Mouse (Mus musculus): ENCODE results near the gene Lrrc26. TPM values are rescaled to one million over a fixed set of nuclear protein-coding genes. Genes with fewer than 3 reads are reported as not detected.
A peak's percentile ranks its signal among the peaks of the same experiment; 100 is the strongest.

Gene Lrrc26
- polyA plus RNA-seq (2012; ENCODE audit: insufficient read depth, insufficient read length, low replicate concordance, missing spikeins) = not detected in 2 replicates

- Histone ChIP-seq H3K4me3 (ENCODE audit: insufficient read depth, low read depth, low read length) (peak within 1 kb of the TSS; percentile 14; the same call in 1 of the 2 replicates), H3K27ac (ENCODE audit: insufficient read depth, low read depth, low read length) (peak within 1 kb of the TSS; percentile 29; the same call in 1 of the 2 replicates), H3K4me1 (ENCODE audit: control insufficient read depth, insufficient read depth, low read length) (peaks cover 72% of the 10 kb centered on the region)
- WGBS = 8% methylated on average over 11 of the region's 11 CpGs
- TF ChIP-seq POLR2A (IDR thresholded peaks at IDR 0.05; ENCODE audit: insufficient read depth, low read depth, low read length) (no peak), CTCF (IDR thresholded peaks at IDR 0.05; ENCODE audit: insufficient read depth, low read depth, low read length) (no peak)
Observed at GRCm38 (mm10) chr2:25289651-25290050, at the start of gene Lrrc26. Gene Lrrc26 (plus strand): TSS chr2:25289915.

DNA sequence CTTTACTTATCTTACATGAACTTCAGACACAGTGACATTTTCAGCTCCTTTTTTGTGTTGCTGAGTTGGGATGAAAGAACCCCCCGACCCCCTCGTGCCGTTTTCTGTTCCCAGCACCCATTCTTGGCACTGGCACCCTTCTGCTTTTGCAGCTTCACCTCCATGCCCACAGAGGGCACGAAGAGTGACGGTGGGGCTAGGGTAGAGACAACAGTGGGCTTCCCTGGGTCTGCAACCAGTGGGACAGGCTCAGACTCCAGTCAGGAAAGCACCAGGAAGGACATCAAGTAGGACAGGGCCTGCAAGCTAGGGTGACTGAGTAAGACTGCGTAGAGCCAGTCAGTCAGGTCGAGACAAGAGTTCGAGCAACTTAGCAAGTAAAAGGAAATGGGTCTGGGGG lies 49.4 kb upstream of the Lrrc26 start:
- H3K4me1 ChIP-seq (ENCODE audit: control insufficient read depth, insufficient read depth, low read length) = peaks cover 26% of the 10 kb centered on the region
- 52% methylated on average over 8 of the region's 8 CpGs for WGBS
- TF ChIP-seq POLR2A (IDR thresholded peaks at IDR 0.05; ENCODE audit: insufficient read depth, low read depth, low read length) (no peak), CTCF (IDR thresholded peaks at IDR 0.05; ENCODE audit: insufficient read depth, low read depth, low read length) (no peak)
- no peak overlapping the region for H3K27ac ChIP-seq (ENCODE audit: insufficient read depth, low read depth, low read length)
- peak overlapping the region; percentile 89; the same call in 1 of the 2 replicates for H3K4me3 ChIP-seq (ENCODE audit: insufficient read depth, low read depth, low read length)

- Histone ChIP-seq H3K4me3 (ENCODE audit: insufficient read depth, low read depth, low read length) (peak overlapping the region; percentile 89), H3K27ac (ENCODE audit: insufficient read depth, low read depth, low read length) (no peak overlapping the region), H3K4me1 (ENCODE audit: control insufficient read depth, insufficient read depth, low read length) (peaks cover 26% of the 10 kb centered on the region)
- 0 out of 2 replicates have a peak, but pooled peaks have one; percentile 17 for TF ChIP-seq POLR2A (IDR thresholded peaks at IDR 0.05; ENCODE audit: insufficient read depth, low read depth, low read length)
- TF ChIP-seq CTCF (IDR thresholded peaks at IDR 0.05; ENCODE audit: insufficient read depth, low read depth, low read length) = no peak
- WGBS = under 1% methylated on average over 29 of the region's 29 CpGs
Observed at GRCm38 (mm10) chr2:25240723-25241437, 48.8 kb upstream of the Lrrc26 start.

GRCm38 (mm10) chr2:25241438-25241775 lies 48.3 kb upstream of the Lrrc26 start:
- no peak for TF ChIP-seq POLR2A (IDR thresholded peaks at IDR 0.05; ENCODE audit: insufficient read depth, low read depth, low read length)
- TF ChIP-seq CTCF (IDR thresholded peaks at IDR 0.05; ENCODE audit: insufficient read depth, low read depth, low read length) = no peak
- Histone ChIP-seq H3K27ac (ENCODE audit: insufficient read depth, low read depth, low read length) (no peak overlapping the region), H3K4me3 (ENCODE audit: insufficient read depth, low read depth, low read length) (peak overlapping the region; percentile 89), H3K4me1 (ENCODE audit: control insufficient read depth, insufficient read depth, low read length) (peaks cover 26% of the 10 kb centered on the region)
- 19% methylated on average over 6 of the region's 6 CpGs for WGBS

DNA sequence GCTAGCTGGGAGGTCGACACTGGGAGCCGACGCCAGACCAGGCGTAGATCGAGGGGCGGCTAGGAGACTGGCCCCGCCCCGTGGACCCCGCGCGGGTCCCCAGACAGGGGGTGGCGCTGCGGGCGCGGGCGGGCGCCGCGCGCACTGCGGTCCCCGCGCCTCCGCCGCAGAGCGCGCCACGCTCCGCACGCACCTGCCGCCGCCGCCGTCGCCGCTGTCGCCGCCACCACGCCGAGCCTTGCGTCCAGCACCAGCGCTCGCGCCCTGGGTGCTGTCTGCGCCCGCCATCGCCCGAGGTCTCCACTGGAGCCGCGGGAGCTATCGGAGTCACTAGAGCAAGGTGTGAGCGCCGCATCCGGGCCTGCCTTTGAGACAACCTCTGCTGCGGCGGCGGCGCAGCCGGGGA lies 47.6 kb upstream of the Lrrc26 start, which contains the start of the genes Rnf208 and Cysrt1:
Rnf208 (plus strand) TSS at position 155 of the 406 bp plus-strand sequence.
Cysrt1 (minus strand) TSS at position 352 of the 406 bp plus-strand sequence.
- TF ChIP-seq POLR2A (IDR thresholded peaks at IDR 0.05; ENCODE audit: insufficient read depth, low read depth, low read length) (peak; percentile 39), CTCF (IDR thresholded peaks at IDR 0.05; ENCODE audit: insufficient read depth, low read depth, low read length) (no peak)
- 0% methylated on average over 52 of the region's 59 CpGs for WGBS
- peak within 1 kb of the TSS; percentile 56; the same call in 1 of the 2 replicates for H3K27ac ChIP-seq (ENCODE audit: insufficient read depth, low read depth, low read length)
- peak within 1 kb of the TSS; percentile 89 for H3K4me3 ChIP-seq (ENCODE audit: insufficient read depth, low read depth, low read length)
- H3K4me1 ChIP-seq (ENCODE audit: control insufficient read depth, insufficient read depth, low read length) = peaks cover 26% of the 10 kb centered on the region

DNA sequence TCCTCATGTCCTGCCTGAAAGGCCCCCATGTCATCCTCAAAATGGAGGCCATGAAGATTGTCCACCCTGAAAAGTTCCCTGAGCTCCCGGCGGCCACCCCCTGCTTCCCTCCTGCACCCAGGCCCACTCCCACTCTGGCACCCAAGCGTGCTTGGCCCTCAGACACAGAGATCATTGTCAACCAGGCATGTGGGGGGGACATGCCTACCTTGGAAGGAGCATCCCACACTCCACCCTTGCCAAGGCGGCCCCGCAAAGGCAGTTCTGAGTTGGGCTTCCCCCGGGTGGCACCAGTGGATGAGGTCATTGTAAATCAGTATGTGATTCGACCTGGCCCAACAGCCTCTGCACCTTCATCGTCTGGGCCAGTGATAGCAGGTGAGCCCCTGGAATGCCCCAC lies 46.4 kb upstream of the Lrrc26 start:
- no peak overlapping the region; the same call in 1 of the 2 replicates for H3K4me3 ChIP-seq (ENCODE audit: insufficient read depth, low read depth, low read length)
- TF ChIP-seq POLR2A (IDR thresholded peaks at IDR 0.05; ENCODE audit: insufficient read depth, low read depth, low read length) (no peak), CTCF (IDR thresholded peaks at IDR 0.05; ENCODE audit: insufficient read depth, low read depth, low read length) (no peak)
- 73% methylated on average over 8 of the region's 8 CpGs for WGBS
- H3K27ac ChIP-seq (ENCODE audit: insufficient read depth, low read depth, low read length) = no peak overlapping the region
- peaks cover 26% of the 10 kb centered on the region for H3K4me1 ChIP-seq (ENCODE audit: control insufficient read depth, insufficient read depth, low read length)

- TF ChIP-seq CTCF (IDR thresholded peaks at IDR 0.05; ENCODE audit: insufficient read depth, low read depth, low read length) = no peak
- TF ChIP-seq POLR2A (IDR thresholded peaks at IDR 0.05; ENCODE audit: insufficient read depth, low read depth, low read length) = no peak
- Histone ChIP-seq H3K4me3 (ENCODE audit: insufficient read depth, low read depth, low read length) (no peak overlapping the region), H3K4me1 (ENCODE audit: control insufficient read depth, insufficient read depth, low read length) (peaks cover 26% of the 10 kb centered on the region), H3K27ac (ENCODE audit: insufficient read depth, low read depth, low read length) (no peak overlapping the region)
- WGBS = 85% methylated on average over 4 of the region's 4 CpGs
Observed at GRCm38 (mm10) chr2:25244144-25244543, 45.6 kb upstream of the Lrrc26 start.

GRCm38 (mm10) chr2:25246183-25247072 lies 43.3 kb upstream of the Lrrc26 start, which contains the start of gene AL732309.1:
Gene AL732309.1 (minus strand): TSS chr2:25246863.
- Histone ChIP-seq H3K4me1 (ENCODE audit: control insufficient read depth, insufficient read depth, low read length) (peaks cover 16% of the 10 kb centered on the region), H3K4me3 (ENCODE audit: insufficient read depth, low read depth, low read length) (no peak within 1 kb of the TSS), H3K27ac (ENCODE audit: insufficient read depth, low read depth, low read length) (no peak within 1 kb of the TSS)
- TF ChIP-seq POLR2A (IDR thresholded peaks at IDR 0.05; ENCODE audit: insufficient read depth, low read depth, low read length) (no peak), CTCF (IDR thresholded peaks at IDR 0.05; ENCODE audit: insufficient read depth, low read depth, low read length) (no peak)
- WGBS = 88% methylated on average over 10 of the region's 10 CpGs

Measured in olfactory bulb, adult 2 months (tissue).